Mouse (Mus musculus) kidney, postnatal 14 days (tissue): ENCODE data around the gene Ggt6.
A peak's percentile ranks its signal among the peaks of the same experiment; 100 is the strongest.

Experiments used
- DNase-seq: peaks from one replicate; pipeline ENCODE4 v3.0.0; 2022; ENCODE audit warnings: mixed read lengths

Gene Ggt6

DNA sequence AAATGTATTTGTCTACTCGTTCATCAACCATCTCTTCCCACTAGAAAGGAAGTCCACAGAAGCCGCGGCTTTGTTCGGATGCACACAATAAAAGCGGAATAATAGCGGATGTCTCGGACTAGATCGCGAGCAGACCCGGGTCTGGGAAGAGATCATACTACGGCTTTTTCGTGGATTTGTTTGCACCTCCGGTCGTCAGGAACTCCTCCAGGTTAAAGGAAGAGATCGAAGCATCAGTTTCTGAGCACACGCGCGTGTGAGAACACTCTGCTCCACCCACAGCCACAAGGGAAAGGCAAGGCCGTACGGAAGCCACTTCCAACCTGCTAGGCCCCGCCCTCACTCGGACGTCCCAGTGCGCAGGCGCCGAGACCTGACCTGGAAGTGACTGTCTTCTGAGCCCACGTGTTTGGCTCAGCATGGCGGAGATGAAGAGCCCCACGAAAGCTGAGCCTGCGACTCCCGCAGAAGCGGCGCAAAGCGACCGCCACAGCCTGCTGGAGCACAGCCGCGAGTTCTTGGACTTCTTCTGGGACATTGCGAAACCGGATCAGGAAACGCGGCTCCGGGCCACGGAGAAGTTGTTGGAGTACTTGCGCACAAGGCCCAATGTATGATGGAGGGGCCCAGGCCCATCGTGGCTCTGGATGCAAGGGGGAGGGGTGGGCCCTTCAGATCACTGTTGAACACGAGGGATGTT lies 5.8 kb downstream of the Ggt6 start, which contains the start of gene Mybbp1a:
TSS of gene Mybbp1a (plus strand) at position 391 of the 700 bp plus-strand sequence.
- DNase-seq = peak; percentile 98

DNA sequence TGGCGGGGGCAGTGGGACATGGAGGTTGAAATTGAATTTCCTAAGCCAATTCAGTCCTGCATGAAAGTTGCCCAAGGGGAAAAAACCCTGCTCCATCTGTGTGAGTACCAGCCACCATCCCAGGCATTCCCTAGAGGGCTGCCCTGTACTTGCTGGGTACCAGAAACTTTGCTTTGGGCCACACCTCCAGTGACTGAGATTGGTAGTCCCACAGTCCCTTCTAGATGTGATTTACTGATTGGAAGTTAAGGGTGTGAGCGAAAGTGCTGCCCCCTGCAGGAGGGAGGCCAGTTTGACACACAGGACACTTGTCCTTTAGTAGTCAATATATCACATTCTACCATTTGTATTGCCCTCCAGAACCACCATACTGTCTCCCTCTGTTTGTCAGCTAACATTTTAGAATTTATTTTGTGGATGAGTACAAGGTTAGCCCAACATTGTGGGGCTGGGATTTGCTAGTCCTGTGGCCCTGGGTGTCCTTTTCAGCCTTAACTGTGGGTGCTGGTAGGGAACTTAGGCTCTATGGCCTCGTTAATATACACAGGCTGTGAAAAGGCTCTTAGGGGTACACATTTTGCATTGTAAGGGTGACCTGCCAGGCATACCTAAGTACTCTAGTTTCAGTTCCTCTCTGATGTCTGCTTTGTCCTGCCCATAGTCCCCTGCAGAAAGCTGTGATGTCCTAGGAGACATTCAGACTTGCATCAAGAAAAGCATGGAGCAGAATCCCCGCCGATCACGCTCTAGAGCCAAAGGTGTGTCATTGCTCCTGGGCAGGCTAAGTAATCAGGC lies 11.2 kb downstream of the Ggt6 start:
- peak; percentile 45 for DNase-seq

DNA sequence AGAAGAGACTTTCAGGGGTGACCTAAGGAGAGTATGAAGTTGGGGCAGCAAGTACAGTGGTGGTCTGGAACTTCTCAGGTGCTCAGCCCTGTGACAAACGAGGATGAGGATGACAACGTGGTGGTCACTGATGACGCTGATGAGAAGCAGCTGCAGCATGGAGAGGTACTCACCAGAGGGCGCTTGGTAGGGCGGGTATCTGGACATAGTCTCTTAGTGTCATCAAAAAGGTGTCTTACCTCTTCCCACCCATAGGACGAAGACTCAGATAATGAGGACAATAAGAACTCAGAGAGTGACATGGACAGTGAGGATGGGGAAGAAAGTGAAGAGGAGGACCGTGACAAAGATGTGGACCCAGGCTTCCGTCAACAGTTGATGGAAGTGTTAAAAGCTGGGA lies 12.1 kb downstream of the Ggt6 start:
- no peak for DNase-seq

DNA sequence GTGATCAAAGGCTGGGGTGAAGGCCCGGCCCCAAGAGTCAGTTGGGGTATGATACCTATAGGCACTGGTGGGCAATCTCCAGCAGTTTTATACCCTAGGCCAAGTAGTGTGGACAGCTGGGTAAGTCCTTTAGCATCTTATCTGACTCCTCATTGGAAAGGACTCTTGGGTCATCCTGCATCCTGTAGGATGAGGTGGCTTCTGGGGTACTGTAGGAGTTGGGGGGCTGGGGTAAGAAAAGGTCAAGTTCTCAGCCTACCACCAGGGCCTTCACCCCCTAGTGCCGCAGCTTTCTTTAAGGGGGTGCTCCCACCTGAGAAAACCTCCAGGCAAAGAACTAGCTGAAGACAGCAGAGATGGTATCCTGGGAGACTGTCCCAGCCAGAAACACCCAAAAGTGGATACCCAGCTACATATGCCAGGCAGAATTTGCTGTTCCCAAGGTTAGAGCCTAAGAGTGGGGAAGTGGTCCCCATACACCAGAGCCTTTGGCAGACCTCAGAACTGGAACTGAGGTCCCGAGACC lies 16.9 kb downstream of the Ggt6 start:
- no peak for DNase-seq

DNA sequence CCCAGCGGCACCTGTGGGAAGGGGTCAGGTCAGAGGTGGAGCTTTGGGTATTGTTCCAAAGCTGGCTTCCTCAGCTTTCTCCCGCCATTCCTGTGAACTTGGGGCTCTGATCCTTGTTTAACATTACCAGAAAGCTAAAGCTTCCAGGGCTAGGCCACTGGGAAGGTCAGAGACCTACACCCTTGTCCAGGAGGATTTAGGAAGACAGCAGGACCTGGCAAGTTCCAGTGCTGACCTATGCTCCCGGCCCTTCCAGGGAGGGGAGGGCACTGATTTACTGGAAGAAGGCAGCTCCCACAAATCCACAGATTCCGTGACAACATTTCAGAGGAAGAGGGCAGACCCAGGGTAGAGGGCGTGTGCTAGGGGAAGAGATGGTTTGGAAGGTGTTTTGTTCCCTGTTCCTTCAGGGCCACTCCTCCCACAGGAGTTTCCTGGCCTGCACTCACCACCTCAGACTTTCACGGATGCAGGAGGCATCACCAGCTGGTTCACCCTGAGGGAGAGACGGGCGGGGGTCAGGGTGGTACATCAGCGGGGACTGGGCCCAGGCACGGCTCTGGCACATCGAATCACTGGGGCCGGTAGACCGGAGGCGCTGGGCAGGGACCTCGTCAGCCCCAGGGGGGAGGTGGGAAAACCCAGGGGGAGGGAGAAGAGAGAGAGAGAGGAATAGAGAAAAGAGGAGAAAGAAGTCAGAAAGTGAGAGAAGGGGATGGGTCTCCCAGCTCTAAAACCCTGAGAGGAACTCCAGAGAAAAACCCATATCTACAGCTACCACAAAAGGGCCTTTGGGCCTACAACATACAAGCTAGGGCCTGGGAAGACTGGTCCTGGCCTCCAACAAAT lies 18.0 kb downstream of the Ggt6 start:
- DNase-seq = no peak

DNA sequence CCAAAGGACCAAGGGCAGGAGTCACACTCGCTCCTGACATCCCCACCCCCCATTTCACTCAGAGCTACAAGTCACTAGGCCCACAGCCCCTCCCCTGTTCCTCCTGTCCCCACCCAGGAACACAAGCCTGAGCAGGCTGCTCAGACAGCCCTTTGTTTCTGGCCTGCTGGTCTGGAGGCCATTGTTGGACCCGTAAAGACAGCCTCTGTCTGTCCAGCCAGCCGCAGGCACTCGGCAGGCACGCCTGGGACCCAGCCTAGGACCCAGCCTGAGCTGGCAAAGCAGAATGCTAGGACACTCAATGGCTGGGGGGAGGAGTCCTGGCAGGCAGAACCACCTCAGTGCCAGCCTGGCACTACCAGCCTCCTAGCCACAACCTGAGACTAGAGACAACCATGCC lies 20.4 kb downstream of the Ggt6 start:
- no peak for DNase-seq

DNA sequence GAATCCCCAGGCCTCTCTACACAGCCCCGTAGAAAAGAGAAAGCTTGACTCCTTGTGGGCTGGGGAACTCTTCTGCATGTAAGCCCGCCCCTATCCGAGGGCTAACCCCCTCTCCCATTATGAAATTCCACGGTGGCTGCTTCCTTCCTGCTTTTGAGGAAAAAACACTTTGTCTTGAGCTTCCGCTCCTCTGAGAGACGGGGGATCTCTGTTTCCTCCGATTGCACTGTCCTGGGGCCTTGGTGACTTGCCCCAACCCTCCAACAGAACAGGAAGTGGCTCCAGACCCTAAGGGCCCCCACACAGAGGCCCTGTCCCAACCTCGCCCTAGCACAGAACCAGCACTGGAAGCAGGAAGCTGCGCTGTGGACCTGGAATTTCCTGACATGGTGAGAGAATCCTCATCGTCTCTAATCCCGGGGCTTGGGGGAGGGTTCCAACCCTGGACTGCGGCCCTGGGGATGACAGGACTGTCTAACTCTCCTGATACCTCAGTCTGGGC lies 22.7 kb downstream of the Ggt6 start:
- DNase-seq = peak; percentile 79

DNA sequence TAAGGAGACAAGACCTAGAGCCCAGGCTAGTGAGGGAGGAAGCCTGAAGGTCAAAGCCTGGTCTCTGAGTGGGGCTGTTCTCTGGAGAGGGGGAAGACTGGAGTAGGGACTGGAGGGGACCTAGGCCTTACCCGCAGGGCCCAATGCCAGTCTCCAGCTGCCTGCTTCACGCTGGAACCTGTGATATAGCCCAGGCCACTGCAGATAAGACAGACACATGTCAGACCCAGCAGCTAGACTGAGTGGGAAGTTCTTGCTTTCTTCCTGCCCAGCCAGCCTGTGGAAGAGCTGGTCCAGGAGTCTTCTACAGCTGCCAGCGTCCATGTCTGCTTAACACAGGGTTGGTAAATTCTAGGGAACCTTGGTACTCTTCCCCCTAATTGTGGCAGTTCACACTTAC lies 23.2 kb downstream of the Ggt6 start:
- DNase-seq = no peak

DNA sequence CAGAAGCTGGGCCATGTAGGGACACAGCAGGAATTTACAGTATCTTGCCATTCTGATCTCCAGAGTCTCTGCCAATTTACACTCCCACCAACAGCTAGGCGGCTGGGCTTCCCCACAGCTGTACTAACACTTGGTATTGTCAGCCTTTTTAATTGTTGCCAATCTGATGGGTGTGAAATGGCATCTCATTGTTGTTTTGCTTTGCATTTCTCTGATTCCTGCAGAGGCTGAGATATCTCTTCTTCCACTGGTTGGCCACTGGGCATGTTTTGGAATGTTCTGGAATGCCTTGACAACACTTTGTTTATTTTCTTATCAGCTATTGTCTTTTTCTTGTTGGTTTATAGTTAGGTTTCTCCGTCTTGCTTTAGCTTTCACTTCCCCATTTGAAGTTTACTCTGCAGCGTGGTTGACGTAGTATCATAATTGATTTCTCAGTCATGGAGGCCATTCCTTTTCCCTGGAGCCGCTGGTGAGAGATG lies 26.2 kb downstream of the Ggt6 start:
- peak; percentile 51 for DNase-seq

DNA sequence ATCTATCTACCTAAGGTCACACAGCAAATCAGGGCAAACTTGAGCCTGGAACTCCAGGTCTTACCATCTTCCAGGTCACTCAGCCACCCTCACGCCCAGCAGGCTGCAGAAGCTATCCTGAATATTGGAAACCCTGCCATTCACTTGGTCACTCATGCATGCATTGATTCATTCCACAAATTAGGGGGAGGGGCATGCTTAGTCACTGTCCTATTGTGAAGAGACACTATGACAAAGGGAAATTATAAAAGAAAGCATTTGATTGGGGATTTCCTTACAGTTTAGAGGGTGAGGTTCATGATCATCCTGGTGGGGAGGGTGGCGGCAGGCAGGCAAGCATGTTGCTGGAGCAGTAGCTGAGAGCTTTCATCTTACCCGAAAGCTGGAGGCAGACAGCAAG lies 29.5 kb downstream of the Ggt6 start:
- no peak for DNase-seq

DNA sequence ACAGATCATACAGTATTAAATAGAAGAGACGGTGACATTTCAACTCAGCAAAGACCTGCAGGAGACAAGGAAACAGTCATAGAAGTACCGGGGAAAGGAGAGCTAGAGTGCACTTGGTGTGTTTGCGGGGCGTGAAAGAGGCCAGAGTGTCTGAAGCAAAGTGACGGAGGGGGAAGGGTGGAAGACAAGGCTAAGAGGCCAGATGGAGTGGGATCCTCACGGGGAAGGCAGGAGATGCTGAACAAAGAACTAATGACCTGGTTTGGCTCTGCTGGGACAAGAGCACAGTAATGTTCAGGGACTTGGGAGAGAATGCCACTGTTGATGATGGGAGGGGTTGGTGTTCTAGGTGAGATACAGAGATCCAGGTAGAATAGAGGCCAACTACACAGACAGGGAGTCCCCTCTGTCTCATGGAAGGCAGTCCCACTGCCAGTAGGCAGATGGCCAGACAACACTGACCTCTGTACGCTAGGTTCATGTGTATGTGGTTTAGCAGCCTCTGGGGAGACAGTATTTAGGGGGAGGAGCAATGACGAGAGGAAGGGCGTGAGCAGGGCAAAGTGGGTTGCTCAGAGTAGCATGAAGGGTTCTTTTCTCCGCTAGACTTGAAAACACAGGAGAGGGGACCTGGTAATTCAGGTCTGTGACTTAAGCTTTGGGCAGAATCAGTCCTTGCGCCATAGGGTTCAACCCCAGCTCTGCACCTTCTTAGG lies 30.8 kb downstream of the Ggt6 start:
- DNase-seq = no peak

DNA sequence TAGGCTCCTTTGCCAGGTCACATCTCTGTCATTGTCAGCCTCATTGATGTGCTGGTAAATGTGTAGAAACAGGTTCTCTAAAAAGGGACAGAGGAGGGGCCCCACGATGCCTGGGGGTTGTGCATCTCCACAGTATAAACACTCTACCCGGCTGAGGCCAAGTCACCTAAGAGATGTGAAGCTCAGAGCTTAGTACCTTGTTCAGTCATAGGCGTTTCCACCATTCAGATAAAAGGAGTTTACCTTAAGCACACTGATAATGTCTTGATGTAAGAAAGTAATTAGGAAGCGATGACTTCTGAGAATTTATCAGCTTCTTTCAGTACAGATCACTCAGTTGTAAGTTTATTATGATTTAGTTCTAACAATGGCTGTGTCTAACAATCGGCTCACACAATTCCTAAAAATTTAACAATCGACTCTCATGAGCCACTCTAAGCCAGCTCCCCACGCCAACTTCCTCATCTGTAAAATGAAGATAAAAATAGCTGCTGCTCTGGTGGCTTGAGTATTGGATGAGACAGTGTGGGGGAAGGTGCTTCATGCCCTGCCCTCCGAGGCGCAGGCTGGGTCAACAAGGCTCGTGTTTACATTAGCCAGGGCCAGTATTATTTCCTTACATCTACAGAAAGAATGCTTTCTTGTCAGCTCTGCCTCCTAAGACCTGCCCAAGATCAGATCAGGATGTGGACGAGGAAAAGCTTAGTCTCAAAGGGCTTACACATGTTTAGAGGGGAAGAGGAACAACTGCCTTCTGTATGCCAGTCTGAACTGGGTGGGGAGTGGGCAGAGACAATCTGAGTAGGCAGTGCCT lies 31.6 kb downstream of the Ggt6 start:
- DNase-seq = no peak

DNA sequence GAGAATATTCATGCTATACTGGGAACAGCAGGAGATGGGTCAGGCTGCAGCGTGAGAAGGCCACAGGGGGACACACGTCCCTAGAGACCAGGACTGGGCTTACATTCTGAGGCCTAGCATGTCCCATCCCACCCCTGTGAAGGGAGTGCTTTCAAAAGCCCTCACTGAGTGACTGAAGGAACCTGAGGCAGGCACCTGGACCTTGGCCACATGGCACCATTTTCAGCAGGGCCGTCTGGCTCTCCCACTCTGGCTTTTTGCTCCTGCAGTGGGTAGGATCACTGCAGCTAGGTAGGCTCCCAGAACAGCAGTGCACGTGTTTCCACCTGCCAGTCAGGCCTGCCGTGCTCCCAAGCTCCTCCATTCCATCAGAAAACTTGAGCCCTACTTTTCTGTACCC lies 33.2 kb downstream of the Ggt6 start:
- DNase-seq = no peak

DNA sequence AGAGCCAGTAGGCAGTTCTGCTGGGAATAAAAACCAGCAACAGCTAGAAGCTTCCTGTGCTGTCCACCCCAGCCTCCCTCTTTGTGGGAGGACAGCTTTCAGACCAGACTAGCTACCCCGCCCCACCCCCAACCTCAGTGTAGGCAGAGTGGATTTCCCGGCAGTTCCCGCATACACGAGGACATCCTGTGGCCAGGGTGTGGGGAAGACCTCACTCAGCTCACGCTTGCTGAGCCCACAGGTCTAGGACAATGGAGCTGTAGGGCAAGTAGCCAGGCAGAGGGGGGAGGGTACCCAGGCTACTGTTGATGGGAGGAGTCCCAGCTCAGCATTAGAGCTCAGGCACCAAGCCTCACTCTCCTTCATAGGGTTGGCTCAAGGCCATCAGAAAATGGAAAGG lies 33.9 kb downstream of the Ggt6 start:
- DNase-seq = peak; percentile 89

DNA sequence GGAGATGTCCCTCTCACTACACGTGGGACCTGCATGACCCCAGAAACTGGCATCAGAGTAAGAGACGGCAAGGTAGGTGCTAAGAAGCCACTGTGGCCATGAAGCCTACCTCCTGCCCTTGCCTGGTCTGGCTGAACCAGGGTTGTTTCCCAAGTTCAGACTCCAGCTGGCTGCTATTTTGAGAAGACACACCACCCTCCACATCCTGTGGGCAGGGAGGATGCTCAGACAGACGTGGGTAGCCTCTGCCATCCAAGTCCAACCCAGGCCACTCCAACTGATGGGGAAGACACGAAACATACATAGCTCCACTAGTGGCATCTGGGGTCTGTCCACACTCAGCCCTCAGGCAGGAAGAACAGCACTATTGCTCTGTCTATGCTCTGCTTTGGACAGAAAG lies 34.7 kb downstream of the Ggt6 start:
- no peak for DNase-seq

DNA sequence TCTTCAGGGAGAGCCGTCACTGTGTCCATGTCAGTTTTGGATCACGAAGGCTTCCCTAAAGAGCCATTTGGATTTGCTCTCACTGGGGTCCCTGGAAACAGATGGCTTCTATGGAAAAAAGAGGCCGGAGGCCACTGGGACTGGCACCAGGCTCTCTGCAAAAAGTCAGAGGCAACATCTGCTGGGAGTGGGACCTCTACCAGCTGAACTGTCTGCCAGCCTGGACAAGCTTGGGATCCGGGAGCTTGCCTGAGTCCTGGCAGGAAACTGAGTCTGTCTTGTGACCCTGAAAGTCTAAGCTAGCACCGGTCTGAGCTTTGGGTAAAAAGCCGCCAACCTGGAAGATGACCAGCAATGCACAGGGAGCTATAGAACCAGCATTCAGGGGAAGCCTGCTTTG lies 36.1 kb downstream of the Ggt6 start:
- no peak for DNase-seq

DNA sequence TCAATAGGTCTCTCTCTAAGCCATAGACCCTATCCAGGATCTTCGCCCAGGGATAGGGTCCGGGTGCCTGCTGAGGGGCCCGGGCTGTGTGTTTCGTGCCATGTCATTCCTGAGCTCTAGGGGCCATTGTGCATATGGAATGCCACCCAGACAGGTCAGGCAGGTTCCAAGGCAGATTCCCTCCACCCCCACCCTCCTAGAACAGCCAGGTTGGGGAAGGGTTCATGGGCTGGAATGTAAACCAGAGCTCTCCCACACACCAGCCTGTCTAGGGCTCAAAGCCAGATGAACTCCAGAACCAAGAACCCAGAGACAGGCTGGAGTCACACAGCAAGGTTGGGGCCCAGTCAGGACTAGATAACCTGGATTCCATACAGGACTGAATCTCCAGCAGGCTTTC lies 38.2 kb downstream of the Ggt6 start:
- DNase-seq = no peak

DNA sequence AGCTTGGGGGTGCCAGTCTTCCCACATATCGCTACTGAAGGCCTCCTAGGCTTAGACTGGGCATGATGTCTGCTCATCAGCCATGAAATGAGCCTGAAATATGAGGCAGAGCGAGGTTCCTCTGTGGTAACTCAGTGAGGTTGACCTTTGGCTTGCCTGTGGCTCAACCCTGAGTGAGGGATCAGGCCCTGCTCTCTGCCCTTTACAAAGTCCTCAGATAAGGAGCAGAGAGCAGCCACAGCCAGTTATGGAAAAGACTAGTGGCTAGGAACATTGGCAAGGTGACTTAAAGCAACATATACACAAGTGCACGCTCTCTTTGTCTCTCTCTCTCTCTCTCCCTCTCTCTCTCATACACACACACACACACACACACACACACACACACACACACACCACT lies 39.6 kb downstream of the Ggt6 start:
- DNase-seq = no peak

DNA sequence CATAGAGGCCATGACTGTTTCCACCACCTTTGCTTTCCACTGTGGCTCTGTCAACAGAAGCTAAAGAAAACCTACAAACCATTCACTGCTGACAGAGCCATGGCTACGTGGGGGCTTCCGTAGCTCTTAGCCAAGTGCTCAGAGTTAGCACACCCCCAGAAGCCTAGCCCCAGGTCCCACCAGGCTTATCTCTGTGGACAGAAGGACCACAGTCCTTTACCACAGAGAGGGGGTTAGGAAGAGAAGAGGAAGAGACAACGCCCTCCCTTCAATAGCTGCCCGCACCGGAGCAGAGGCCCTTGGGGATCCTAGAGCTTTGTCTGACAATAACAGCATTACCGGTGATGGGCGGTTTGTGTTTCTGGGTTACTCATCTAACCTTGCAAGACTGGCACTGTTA lies 40.1 kb downstream of the Ggt6 start:
- DNase-seq = no peak

DNA sequence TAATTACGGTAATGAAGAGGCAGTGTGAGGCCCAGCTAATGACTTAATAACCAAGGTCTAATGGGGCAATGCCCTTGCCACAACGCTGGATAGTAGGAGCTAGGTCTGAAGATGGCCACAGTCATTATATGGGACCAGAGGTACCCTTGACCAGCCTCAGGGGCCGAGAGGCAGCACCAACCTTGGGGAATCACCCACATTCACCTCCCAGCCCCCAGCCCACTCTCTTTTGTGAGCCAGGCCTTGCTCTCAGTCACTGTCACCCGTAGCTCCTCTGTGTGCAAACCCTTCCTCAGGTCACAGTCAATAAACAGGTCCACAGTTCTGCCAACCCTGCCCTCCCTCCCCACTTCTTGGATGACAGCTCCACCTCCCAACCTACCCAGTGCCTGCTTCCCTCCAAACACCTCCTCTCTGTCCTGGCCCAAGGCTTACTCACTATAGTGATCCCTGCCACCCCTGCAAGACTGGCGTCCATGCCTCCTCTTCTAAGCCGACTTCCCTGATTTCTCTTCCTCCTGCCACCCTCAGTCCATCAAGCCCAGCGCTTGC lies 40.8 kb downstream of the Ggt6 start:
- no peak for DNase-seq

DNA sequence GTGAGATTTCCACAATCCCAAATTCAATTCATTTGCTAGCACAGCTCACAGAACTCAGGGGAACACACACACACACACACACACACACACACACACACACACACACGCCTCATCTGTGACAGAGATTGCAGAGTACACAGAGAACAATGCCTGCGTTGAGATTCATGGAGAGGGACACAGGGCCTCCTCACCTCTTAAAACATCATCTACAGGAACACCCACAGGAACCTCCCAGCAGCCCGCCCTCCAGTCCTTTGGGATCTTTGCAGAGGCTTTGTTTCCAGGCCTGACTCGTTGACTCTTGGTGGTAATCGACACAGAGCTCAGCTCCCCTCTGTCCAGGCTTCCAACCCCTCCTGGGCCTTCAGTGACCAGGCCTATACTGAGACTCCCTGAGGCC lies 41.9 kb downstream of the Ggt6 start:
- DNase-seq = no peak
